Mouse (Mus musculus) cerebellum, adult 2 months (tissue): ENCODE results near the gene Rorc. TPM values are rescaled to one million over a fixed set of nuclear protein-coding genes. Genes with fewer than 3 reads are reported as not detected.

Experiments
- DNase-seq, 2 experiments: peaks; one replicate each; pipeline ENCODE4 v3.0.0; 2021
- H3K27ac ChIP-seq: fragments of 200-500 bp; 2 replicates; pipeline ENCODE4 v1.5.1; 2012; ENCODE audit warnings: low read length, control low read depth, inconsistent platforms; ENCODE audit not compliant: insufficient read depth
- H3K27me3 ChIP-seq: fragments of 200-500 bp; 2 replicates; pipeline ENCODE4 v1.6.1; 2012; ENCODE audit warnings: inconsistent platforms, mild to moderate bottlenecking, low read length, moderate library complexity; ENCODE audit not compliant: control insufficient read depth, insufficient read depth
- H3K4me1 ChIP-seq: fragments of 200-500 bp; 2 replicates; pipeline ENCODE4 v1.6.1; 2011; ENCODE audit warnings: low read length; ENCODE audit not compliant: control insufficient read depth, insufficient read depth
- H3K4me3 ChIP-seq: fragments of 200-500 bp; replicated peaks from 2 replicates; pipeline ENCODE3; 2011; ENCODE audit warnings: mild to moderate bottlenecking, low read depth, low read length, control low read depth; ENCODE audit not compliant: insufficient read depth
- CTCF ChIP-seq: fragments of 200-500 bp; IDR thresholded peaks from 2 replicates; pipeline ENCODE4 v1.5.1; 2011; ENCODE audit warnings: low read depth, mild to moderate bottlenecking, control low read depth, low read length, moderate library complexity, borderline replicate concordance; ENCODE audit not compliant: insufficient read depth
- POLR2A ChIP-seq: fragments of 200-500 bp; IDR thresholded peaks from 2 replicates; pipeline ENCODE4 v1.6.1; 2011; ENCODE audit warnings: low read length, control low read depth, borderline replicate concordance; ENCODE audit not compliant: insufficient read depth
- whole genome bisulfite sequencing: fragments of 180-500 bp; shearing (Covaris S2); methylation state at CpG from one replicate; pipeline ENCODE4 v1.1.7; 2018; 5-methylcytosine and 5-hydroxymethylcytosine counted together
- polyA plus RNA-seq: library from polyadenylated mRNA; depleted of rRNA; stranded (reverse); fragments of >200 nt; gene quantifications from 2 replicates; pipeline ENCODE4 v1.2.3, GENCODE M21; 2012; rRNA removed

Rorc gene
- 20.4 and 20.9 TPM in 2 replicates for polyA plus RNA-seq

GRCm38 (mm10) chr3:94372641-94373040 lies at the start of gene Rorc:
Rorc (plus strand) TSS chr3:94372794.
- 13% methylated on average over 5 of the region's 5 CpGs for WGBS
- DNase-seq, result peak; percentile 69 to 77
- TF ChIP-seq CTCF (no peak), POLR2A (no peak)
- peak within 1 kb of the TSS; percentile 45 for H3K27ac ChIP-seq
- peaks cover 24% of the 10 kb centered on the region for H3K4me1 ChIP-seq
- H3K4me3 ChIP-seq, result peak within 1 kb of the TSS; percentile 59
- no peaks in the 10 kb centered on the region for H3K27me3 ChIP-seq

GRCm38 (mm10) chr3:94328681-94329080 lies 43.9 kb upstream of the Rorc start:
- Histone ChIP-seq H3K4me3 (no peak overlapping the region), H3K27me3 (no peaks in the 10 kb centered on the region), H3K4me1 (no peaks in the 10 kb centered on the region), H3K27ac (no peak overlapping the region)
- TF ChIP-seq POLR2A, result no peak
- peak; percentile 29; the same call in 1 of the 2 replicates for TF ChIP-seq CTCF
- WGBS, result 51% methylated on average over 3 of the region's 3 CpGs
- no peak for DNase-seq

- H3K4me1 ChIP-seq, result no peaks in the 10 kb centered on the region
- 92% methylated on average over 4 of the region's 4 CpGs for WGBS
- no peak overlapping the region for H3K4me3 ChIP-seq
- no peak for DNase-seq
- H3K27ac ChIP-seq, result no peak overlapping the region
- TF ChIP-seq POLR2A, result no peak
- no peak for TF ChIP-seq CTCF
- no peaks in the 10 kb centered on the region for H3K27me3 ChIP-seq
Measured at GRCm38 (mm10) chr3:94334442-94334841, 38.2 kb upstream of the Rorc start.

GRCm38 (mm10) chr3:94338522-94338921 lies 34.1 kb upstream of the Rorc start:
- Histone ChIP-seq H3K4me1 (no peaks in the 10 kb centered on the region), H3K27ac (no peak overlapping the region), H3K27me3 (no peaks in the 10 kb centered on the region), H3K4me3 (no peak overlapping the region)
- WGBS, result 87% methylated on average over 3 of the region's 3 CpGs
- TF ChIP-seq POLR2A (no peak), CTCF (no peak)
- DNase-seq, result no peak

GRCm38 (mm10) chr3:94341959-94342422 lies 30.6 kb upstream of the Rorc start, which contains the start of gene Them5:
Them5 (plus strand) TSS chr3:94342099.
- no peak for TF ChIP-seq POLR2A
- no peak for TF ChIP-seq CTCF
- no peaks in the 10 kb centered on the region for H3K4me1 ChIP-seq
- H3K4me3 ChIP-seq, result no peak within 1 kb of the TSS
- H3K27ac ChIP-seq, result no peak within 1 kb of the TSS
- H3K27me3 ChIP-seq, result no peaks in the 10 kb centered on the region
- no peak for DNase-seq
- 12% methylated on average over 3 of the region's 3 CpGs for WGBS

DNA sequence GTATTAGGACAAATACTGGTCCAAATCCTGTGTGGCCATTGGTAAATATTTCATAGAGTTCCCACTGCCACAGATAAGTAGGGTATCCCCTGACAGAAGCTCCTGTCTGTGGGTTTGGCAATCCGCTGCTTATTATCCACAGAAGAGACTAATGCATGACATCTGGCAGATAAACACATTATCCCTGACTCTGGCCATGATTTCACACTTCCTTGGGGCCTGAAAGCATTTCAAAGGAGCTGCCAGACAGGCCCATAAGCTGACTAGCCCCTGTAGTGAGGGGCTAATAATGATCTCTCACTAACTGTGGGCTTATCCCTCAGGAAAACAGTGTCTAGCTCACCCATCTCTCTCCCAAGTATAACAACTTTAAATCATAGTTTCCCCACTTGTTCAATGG lies 30.0 kb upstream of the Rorc start:
- H3K4me1 ChIP-seq, result no peaks in the 10 kb centered on the region
- no peak overlapping the region for H3K27ac ChIP-seq
- TF ChIP-seq CTCF, result no peak
- TF ChIP-seq POLR2A, result no peak
- no peaks in the 10 kb centered on the region for H3K27me3 ChIP-seq
- DNase-seq, result no peak
- no peak overlapping the region for H3K4me3 ChIP-seq
- WGBS, result 39% methylated on average over 1 of the region's 1 CpGs

GRCm38 (mm10) chr3:94344182-94344581 lies 28.4 kb upstream of the Rorc start:
- Histone ChIP-seq H3K27ac (no peak overlapping the region), H3K4me3 (no peak overlapping the region), H3K4me1 (no peaks in the 10 kb centered on the region), H3K27me3 (no peaks in the 10 kb centered on the region)
- TF ChIP-seq CTCF (no peak), POLR2A (no peak)
- 97% methylated on average over 2 of the region's 2 CpGs for WGBS
- no peak for DNase-seq

- TF ChIP-seq CTCF (no peak), POLR2A (no peak)
- Histone ChIP-seq H3K27ac (no peak overlapping the region), H3K4me1 (no peaks in the 10 kb centered on the region), H3K4me3 (no peak overlapping the region), H3K27me3 (no peaks in the 10 kb centered on the region)
- 86% methylated on average over 3 of the region's 3 CpGs for WGBS
- DNase-seq, result no peak
Measured at GRCm38 (mm10) chr3:94344897-94345296, 27.7 kb upstream of the Rorc start.
